Mouse (Mus musculus): ENCODE measurements around the gene Zfhx3. TPM values are rescaled to one million over a fixed set of nuclear protein-coding genes. Genes with fewer than 3 reads are reported as not detected.

Gene Zfhx3
- total RNA-seq, 2 experiments from 2014 or later = 4.3 to 4.4 TPM

- no peak for DNase-seq
Measured at GRCm38 (mm10) chr8:108943132-108943531, 1000.7 kb downstream of the Zfhx3 start.

GRCm38 (mm10) chr8:108944312-108944711 is 1001.9 kb downstream of the Zfhx3 start:
- DNase-seq = no peak

GRCm38 (mm10) chr8:108950311-108950710 is 1007.9 kb downstream of the Zfhx3 start:
- DNase-seq = no peak

DNA sequence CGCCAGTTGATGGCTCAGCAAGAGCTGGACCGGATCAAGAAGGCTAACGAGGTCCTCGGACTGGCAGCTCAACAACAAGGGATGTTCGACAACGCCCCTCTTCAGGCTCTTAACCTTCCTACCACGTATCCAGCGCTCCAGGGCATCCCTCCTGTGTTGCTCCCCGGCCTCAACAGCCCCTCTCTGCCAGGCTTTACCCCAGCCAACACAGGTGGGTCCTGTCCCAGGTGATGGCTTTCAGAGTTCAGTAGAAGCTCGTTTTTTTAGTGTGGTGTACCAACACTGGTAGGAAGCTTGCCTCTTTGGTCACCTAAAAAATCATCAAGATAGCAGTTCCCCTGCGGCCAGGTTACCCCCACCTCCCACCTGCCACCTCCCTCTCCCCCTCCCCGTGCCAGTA is 1009.1 kb downstream of the Zfhx3 start:
- no peak for DNase-seq

GRCm38 (mm10) chr8:108956416-108956815 is 1014.0 kb downstream of the Zfhx3 start:
- DNase-seq = no peak

DNA sequence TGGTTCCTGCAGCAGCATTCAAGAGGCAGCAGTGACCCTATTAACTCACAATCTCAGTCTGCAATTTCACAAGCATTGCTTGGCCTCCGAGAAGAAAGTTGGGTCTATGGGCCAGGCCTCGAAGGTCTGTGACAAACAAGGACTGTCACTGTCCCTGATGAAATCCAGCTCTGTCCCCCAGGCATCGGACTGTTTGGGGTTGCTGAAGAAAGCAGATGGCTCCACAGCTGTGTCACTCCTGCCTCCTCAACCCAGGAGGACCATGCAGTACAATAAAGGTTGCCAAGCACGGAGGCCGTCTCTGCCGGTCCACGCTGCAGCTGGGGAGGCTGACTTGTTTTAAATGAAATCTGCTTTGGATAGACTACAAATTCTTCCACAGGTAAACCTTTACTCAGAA is 1020.1 kb downstream of the Zfhx3 start:
- no peak for DNase-seq

DNA sequence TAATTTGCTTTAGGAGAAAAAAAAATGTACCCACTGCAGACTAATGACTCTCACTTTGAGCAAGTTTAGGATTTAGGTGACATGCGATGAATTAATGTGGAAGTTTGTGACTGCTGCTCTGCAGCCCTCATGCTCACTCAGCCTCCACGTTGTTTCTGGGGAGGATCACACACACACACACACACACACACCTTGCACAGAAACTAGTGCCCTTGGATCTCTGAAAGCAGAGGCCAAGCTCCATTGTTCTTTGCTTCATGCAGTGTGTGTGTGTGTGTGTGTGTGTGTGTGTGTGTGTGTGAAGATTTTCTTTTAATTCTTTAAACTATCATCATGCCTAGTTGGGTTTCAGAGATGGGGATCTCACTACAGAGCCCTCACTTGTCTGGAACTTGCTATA is 1020.7 kb downstream of the Zfhx3 start:
- DNase-seq = no peak

GRCm38 (mm10) chr8:108966041-108966440 is 1023.6 kb downstream of the Zfhx3 start:
- DNase-seq = no peak

- no peak for DNase-seq
Measured at GRCm38 (mm10) chr8:108973639-108974325, 1031.3 kb downstream of the Zfhx3 start.

DNA sequence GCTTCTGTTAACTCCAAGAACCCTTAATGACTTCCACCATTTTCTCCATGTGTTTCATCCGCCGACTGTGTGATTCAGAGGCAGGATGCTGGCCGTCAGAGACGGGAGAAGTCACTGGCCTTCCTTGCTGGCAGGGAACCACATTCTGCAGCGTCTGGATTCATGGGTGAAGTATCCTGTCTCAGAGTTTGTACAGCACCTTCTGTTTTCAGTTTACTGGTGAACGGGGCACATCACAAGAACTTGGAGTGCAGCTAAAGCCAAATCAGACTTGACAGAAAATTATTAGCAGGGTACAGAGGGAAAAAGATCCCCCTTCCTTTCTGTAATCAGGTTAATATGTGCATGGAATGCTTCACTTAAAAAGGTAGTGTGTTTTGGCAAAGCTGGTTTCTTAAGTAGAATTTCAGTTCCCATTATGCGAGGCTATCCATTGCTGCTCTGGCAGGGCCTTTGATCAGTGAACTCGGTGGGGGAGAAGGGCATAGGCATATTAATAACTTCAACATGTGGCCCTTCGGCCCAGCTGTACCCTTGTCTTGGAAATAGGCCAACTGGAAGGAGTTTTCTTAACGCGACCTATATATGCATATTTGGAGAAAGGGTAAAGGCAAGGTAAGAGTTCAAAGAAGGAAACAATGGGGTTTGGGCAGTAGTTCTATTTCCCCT is 1035.4 kb downstream of the Zfhx3 start:
- no peak for DNase-seq

- no peak for DNase-seq
Measured at GRCm38 (mm10) chr8:108978362-108978750, 1035.9 kb downstream of the Zfhx3 start.

DNA sequence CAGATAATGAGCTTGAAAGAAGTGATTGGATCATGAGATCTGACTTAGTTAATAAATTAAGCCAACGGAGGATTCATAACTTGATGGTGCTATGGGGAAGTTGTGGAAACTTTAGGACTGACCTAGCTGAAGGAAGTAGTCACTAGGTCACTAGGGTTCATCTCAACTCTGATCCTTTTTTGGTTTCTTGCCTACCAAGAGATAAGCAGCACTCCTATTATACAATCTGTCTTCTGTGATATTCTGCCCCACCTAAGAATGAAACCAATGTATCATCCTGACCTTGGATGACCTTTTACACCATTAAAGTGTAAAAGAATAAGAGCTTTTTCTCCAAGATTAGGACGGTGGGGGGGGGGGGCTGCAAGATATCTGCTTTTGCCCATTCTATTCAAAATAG is 1042.5 kb downstream of the Zfhx3 start:
- DNase-seq = no peak

GRCm38 (mm10) chr8:108989841-108990240 is 1047.4 kb downstream of the Zfhx3 start:
- no peak for DNase-seq

- no peak for DNase-seq
Measured at GRCm38 (mm10) chr8:108990537-108990936, 1048.1 kb downstream of the Zfhx3 start.

DNA sequence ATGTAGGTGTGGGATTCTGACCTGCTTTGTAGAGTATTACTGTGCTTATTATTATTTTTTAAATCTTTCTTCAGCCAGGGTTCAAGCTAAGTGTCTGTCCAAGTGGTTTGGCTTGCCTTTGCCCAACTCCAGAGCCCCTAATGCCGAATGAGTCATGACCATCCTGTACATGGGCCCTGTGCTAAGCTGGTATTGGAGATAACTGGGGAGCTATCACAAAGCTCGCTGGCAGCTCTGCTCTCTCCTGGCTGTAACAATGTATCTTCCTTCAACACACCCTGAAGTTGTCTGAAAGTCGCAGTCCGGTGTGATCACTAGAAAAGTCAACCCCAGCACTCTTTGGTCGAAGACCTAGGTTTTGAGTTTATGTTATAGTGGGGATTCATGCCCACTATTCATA is 1049.0 kb downstream of the Zfhx3 start:
- no peak for DNase-seq

DNA sequence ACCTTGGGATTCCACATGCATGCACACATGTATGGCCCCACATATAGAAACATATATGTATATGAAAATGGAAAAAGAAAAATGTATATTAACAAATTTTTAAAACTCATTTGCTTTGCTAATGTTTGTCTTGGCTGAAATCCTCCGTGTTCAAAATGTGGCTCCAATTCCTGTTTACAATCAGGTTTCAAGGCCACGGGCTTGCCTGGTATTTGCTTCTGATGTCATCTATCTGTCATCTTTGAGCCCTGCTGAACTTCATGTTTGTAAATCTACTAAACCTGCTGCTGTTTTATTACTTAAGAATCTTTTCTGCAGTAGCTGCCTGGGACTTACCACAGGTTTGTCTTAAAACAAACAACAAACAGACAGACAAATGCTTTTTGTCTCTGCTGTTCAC is 1051.3 kb downstream of the Zfhx3 start:
- DNase-seq = no peak

- DNase-seq = no peak
Measured at GRCm38 (mm10) chr8:108994187-108994586, 1051.7 kb downstream of the Zfhx3 start.

- DNase-seq = no peak
Measured at GRCm38 (mm10) chr8:108994880-108995279, 1052.4 kb downstream of the Zfhx3 start.

- no peak for DNase-seq
Measured at GRCm38 (mm10) chr8:108997334-108997733, 1054.9 kb downstream of the Zfhx3 start.

DNA sequence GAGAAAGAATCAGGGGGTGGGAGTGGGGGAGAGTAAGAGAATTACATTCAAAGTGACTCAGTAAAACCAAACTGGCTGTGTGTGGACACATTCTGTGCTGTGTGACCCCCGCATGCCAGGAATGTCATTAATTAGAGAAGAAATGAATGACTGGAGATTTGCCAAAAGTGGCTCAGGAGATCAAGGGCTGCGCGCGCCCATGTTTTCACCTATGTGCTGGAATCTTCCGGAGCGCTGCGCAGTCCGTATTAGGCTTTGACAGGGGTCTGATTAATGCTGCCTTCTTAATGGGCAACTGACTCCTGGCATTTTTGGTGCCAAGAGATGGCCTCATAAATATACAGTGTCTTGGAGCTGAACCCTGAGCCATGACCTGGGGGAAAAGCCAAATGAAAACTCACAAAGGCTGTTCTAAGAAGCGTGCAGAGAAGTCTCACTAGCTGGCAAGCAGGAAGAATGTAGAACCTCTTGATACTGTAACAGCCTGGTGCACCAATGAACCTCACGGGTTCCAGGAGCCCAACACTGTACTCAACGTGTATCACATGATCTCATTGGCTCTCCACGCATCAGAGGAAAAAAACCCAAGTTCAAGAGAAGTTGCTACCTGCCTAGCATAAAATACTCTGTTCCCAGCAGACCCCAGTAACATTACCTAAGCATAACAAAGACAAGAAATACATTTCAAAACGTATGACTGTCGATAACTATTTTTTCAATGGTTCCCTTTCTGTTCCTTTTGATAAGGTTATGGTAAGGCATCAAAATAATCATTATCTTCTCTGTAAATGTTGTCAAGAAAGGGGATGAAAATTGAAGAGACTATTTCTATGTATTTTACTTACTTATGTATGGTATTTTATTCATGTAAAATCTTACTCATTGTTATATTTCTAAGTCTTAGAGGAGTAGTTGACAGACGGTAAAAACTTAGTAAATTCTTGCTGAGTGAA is 1057.1 kb downstream of the Zfhx3 start:
- no peak for DNase-seq

GRCm38 (mm10) chr8:109001031-109001430 is 1058.6 kb downstream of the Zfhx3 start:
- no peak for DNase-seq

DNA sequence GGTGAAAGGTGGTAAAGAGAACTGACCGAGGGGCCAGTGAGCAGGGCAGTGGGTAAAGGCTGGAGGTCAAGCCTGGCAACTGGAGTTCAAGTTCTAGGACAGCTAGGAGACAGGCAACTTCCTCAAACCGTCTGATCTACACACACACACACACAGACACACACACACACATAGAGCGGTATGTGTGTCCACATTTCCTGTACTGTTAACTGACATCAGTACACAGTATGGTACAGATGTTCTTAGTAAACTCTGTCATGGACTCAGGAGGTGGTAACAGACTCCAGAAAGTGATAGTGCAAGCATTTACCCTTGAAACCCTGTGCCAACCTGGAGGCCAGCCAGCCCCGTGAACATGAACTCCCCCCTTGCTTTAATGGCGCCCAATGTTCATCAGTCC is 1059.5 kb downstream of the Zfhx3 start:
- no peak for DNase-seq

- no peak for DNase-seq
Measured at GRCm38 (mm10) chr8:109006986-109007385, 1064.5 kb downstream of the Zfhx3 start.

All from layer of hippocampus, postnatal 36 days (tissue).